Mouse (Mus musculus) ES-E14 (cell line): ENCODE results near the gene Fcnb.

Experiments used
- HCFC1 ChIP-seq: IDR thresholded peaks from 2 replicates; pipeline ENCODE4 v1.6.1; 2012; ENCODE audit warnings: low read length, inconsistent platforms, borderline replicate concordance; ENCODE audit not compliant: insufficient read depth
- MAFK ChIP-seq: IDR thresholded peaks from 2 replicates; pipeline ENCODE4 v1.6.1; 2014; ENCODE audit warnings: mild to moderate bottlenecking, low read depth, low read length, inconsistent platforms; ENCODE audit not compliant: insufficient read depth

DNA sequence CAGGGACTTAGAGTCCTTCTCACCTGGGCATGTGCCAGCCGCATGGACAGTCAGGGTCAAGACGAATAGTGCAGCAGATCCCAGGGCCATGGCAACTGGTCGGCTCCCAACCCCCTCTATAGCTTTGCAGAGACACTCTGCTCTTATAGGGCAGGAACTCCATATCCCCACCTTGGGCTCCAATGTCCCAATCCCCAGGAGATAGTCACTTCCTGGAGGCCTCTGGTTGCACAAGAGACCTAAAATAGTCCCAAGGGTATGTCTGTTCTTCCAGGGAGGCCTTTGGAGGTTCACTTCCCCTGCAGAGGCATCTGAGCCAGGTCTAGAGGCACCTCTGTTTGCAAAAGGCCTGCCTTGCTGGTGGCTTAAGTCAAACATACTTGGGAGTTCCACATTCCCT lies at the start of gene Fcnb:
- no peak for TF ChIP-seq MAFK
- no peak for TF ChIP-seq HCFC1
